In the genomic region with DNA sequence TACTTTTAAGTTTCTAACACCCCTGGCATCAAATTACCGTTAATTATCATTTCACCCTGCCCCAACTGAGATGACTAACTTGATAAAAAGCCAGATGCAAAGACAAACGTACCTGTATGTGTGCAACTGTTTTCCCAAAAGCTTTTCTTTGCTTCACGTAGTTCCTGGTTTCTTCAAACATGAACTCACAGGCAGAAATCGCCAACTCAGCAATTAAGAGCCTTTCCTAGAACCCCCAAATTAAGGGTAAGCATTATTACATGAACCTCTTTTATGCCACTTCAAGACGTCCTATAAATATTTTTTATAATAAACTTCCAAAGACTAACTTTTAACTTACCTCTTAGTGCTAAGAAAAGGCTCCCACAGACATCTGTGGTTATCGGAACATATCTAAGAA, we compare ENCODE assay signal across 16 mouse cellular contexts.
"Had no signal": no experiment of that assay in that cellular context is flagged by ENCODE, and none has a peak within 500 bp of the region (broad histone marks: within the 10 kb centered on the region; RNA-seq: fewer than 3 reads in every experiment).

No protein-coding gene starts in this region.

- H3K9me3 ChIP-seq: lung, embryonic 15.5 days; midbrain, embryonic 10.5 days; midbrain, embryonic 12.5 days; neural tube, embryonic 13.5 days; neural tube, embryonic 15.5 days had no signal

- H3K36me3 ChIP-seq: neural tube, embryonic 15.5 days had no signal

- H3K4me3 ChIP-seq: lung, embryonic 15.5 days; midbrain, embryonic 10.5 days; midbrain, embryonic 12.5 days; myocyte; neural tube, embryonic 13.5 days; neural tube, embryonic 15.5 days had no signal

- ATAC-seq: midbrain, embryonic 16.5 days had no signal

- H3K4me2 ChIP-seq: lung, embryonic 15.5 days; midbrain, embryonic 12.5 days; neural tube, embryonic 13.5 days; neural tube, embryonic 15.5 days had no signal

- H3K27ac ChIP-seq: lung, embryonic 15.5 days; midbrain, embryonic 10.5 days; midbrain, embryonic 12.5 days; neural tube, embryonic 13.5 days; neural tube, embryonic 15.5 days had no signal

- H3K27me3 ChIP-seq: lung, embryonic 15.5 days; midbrain, embryonic 12.5 days; neural tube, embryonic 13.5 days; neural tube, embryonic 15.5 days had no signal

- DNase-seq: lung, adult 18-20 months; lung, postnatal 10 days; lung, postnatal 4 days; midbrain, embryonic 14.5 days; retina, postnatal 1 day; right cerebral cortex, postnatal 14 days; thymus, adult 18-20 months; thymus, postnatal 14 days; thymus, postnatal 36 days had no signal

- H3K9ac ChIP-seq: lung, embryonic 15.5 days; midbrain, embryonic 12.5 days; neural tube, embryonic 13.5 days; neural tube, embryonic 15.5 days had no signal

- H3K4me1 ChIP-seq: midbrain, embryonic 10.5 days; neural tube, embryonic 13.5 days had no signal
